Mouse (Mus musculus) kidney, adult 8-10 months (tissue): ENCODE measurements around the gene Rhoh.

Experiments used
- DNase-seq, 2 experiments: peaks; one replicate each; pipeline ENCODE4 v3.0.0; 2022

The Rhoh gene

DNA sequence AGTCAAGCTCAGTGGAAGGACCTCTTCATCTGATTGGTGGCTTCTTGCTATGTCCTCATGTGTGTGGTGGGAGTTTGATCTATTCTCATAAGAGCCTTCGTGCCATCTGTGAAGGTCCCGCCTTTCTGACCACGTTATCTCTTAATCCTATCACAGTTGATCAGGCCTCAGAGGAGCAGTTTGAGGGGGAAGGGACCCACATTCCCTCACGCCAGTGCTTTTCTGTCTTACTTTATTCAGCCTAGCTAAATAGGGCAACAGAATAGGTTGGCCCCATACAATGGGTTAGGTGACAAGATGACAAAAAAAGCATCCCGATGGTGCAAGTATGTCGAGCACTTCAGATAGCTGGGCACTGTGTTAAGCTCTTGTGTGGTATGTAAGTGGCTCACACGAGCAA, 34.8 kb downstream of the Rhoh start:
- DNase-seq, result no peak

- no peak for DNase-seq
These were observed 36.7 kb downstream of the Rhoh start for GRCm38 (mm10) chr5:65897731-65898130.

DNA sequence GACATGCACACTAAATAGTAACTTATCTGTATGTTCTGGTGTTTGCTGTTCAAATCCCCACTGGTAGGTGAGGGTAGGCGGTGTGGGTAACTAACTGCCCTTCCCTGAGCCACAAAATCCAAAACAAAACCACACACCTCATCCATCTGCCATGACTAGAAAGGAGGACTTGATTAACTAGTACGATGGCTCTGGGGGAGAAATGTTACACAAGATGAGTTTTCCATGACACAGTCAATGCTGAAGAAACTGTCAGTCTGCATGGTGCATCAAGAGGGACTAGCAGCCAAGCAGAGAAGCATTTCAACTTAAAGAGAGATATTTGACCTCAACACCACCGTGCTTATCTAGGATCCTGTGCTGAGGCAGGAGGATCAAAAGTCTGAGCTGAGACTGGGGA, 37.7 kb downstream of the Rhoh start:
- DNase-seq, result no peak

- DNase-seq, result no peak
These were observed 39.1 kb downstream of the Rhoh start for GRCm38 (mm10) chr5:65900113-65900512.

DNA sequence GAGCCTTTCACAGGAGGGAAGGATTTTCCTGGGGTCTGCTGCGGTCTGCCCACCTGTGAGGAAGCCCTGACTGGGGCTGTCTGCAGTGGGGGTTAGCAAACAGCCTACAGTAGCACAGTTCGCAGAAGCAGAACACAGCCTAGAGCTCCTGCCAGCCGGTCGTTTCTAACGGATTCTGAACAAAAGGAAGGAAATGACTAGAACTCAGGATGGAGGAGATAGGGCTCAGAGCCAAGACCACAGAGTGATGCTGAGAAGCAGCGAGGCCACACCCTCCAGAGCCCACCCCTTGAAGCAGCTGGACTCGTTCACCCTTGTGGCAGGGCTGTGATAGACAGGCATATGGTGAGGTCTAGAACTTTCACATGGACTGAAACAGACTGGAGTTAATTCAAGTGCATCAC, 39.9 kb downstream of the Rhoh start:
- DNase-seq, result no peak

- DNase-seq, result no peak
These were observed 40.9 kb downstream of the Rhoh start for GRCm38 (mm10) chr5:65901868-65902418.

DNA sequence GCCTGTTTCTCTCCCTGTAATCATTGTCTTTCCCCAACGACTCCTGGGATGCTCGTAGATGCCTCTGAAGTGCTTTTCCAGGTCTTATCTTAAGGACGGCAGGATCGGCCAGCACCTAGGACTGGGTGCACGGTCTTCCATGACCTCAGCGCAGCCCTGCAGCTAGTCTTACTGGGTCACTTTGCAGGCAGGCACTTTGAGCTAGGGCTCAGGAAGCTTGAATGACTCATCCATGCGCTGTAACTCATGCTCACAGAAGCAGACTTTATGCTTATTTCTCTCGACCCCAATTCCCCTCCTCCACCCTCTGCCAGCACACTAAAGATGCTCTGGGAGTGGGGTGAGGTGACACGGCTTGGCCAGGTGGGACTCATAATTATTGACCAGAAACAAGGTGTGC, 41.8 kb downstream of the Rhoh start:
- no peak for DNase-seq

- DNase-seq, result no peak
These were observed 43.5 kb downstream of the Rhoh start for GRCm38 (mm10) chr5:65904476-65904875.

GRCm38 (mm10) chr5:65908751-65909150, 47.7 kb downstream of the Rhoh start:
- DNase-seq, result no peak

DNA sequence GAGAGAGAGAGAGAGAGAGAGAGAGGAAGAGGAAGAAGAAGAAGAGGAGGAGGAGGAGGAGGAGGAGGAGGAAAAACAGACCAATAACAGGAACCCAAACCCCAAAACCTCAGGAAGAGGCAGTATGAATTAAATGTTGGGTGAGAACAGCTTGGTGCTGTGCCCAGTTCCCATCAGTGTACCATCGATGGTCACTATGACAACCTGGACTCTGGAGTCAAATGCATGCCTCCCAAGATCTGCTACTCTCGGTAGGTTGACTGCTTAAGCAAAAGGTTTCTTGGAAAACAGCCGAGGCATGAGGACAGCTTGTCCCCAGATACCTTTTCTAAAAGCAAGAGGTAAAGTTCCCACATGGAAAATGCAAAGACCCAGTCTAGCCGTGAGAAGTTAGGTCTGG, 48.3 kb downstream of the Rhoh start:
- DNase-seq, result no peak

DNA sequence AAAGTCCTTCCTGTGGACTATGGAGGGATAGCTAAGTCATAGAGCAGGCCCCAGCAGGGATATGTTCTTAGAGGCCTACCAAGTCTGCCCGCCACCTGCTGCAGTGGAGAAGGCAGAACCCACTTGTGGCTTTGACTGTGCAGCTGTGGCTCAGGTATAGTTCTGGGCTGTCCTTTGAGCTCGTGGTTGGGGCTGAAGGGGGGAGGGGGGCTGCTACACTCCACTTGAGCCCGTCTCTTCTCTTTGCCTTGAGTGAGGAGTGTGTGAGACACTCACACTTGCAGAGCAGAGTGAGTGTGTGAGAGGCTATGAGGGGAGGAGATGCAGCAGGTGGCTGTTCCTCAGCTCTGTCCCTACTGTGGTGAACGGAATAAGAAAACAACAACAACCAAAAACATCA, 49.4 kb downstream of the Rhoh start:
- no peak for DNase-seq

DNA sequence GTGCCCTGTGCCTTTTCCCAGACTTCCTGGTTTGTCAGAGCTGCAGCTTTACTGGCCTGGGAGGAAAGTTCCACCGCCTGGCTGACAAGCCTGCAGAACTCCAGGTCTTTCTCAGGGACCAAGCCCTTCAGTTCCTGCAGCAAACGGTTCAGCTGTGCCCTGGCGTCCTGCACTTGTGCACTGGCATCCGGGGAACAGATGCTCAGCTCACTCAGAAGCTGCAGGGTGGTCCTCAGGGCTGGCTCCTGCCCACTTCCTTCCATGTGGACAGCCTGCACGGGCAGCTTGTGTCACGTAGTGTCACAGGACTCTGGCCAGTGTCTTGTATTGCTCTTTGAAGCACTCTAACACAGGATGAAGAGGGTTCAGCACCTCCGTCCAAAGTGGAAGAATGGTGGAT, 50.7 kb downstream of the Rhoh start:
- no peak for DNase-seq

DNA sequence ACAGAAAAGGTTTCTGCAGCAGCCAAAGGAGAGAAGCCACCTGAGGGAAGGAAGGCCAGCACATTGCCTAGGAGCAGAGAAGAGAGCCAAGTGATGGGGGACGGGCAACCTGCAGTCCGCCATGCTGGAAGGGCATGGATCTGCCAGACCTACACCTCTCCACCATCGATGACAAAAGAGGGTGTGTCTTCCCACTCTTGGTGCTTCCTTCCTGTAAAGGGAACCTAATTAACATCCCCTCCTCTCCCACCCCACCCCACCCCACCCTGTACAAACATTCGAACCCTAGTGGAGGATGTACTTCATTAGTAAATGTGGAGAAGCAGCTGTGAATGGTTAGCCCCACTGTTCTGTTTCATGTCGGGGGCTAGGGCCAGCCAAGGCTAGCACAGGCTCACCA, 51.2 kb downstream of the Rhoh start:
- no peak for DNase-seq

GRCm38 (mm10) chr5:65913126-65913525, 52.1 kb downstream of the Rhoh start:
- no peak for DNase-seq

DNA sequence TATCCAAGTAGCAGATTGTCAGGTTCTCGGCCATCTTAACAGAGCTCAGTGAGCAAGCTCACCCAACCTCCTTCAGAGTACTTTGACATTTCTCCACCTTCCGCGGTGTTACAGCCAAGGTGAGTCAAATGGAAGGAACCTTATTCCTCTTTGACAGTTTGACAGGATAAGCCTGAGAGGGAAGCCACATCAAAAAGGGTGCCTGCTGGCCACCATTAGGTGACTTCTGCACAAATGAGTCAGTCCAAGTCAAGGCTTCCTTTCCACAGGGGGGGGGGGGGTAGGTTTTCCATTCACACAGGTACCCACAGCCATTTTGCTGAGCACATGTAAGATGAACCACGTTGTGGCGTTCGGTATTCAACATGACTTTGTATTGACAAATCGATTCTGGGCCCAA, 53.3 kb downstream of the Rhoh start:
- no peak for DNase-seq

DNA sequence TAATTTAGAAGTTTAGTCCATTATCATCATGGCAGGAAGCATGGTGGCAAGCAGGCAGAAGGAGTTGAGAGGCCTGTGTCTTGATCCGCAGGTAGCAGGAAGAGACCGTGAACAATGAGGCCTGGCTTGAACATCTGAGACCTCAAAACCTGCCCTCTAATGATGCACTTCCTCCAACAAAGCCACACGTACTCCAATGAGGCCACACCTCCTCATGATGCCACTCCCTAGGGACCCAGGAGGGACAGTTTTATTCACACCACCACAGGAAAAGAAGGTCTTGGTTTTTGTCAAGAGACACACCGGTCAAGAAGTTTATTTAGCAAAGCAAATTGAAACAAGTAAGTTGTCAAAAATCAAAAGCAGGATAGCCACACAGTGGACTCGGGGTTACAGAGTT, 55.9 kb downstream of the Rhoh start:
- no peak for DNase-seq

DNA sequence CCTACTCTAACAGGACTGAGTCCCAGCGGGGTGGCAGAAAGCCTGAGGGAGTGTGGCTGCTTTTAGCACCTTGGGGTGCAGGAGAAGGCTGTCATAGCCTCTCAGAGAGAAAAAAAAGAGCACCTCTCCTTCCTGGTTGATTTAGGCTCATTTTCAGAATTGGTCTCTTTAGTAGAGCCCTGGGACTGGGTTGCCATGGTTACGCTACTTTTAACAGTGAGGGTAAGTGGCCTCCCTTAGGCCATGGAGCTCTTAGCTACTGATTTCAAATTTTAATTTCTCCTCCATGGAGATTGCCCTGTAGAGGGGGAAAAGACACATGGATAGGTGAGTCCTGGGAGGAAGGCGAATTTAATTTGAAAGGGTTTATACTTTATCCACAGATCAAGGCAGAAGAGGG, 57.6 kb downstream of the Rhoh start:
- DNase-seq, result no peak

DNA sequence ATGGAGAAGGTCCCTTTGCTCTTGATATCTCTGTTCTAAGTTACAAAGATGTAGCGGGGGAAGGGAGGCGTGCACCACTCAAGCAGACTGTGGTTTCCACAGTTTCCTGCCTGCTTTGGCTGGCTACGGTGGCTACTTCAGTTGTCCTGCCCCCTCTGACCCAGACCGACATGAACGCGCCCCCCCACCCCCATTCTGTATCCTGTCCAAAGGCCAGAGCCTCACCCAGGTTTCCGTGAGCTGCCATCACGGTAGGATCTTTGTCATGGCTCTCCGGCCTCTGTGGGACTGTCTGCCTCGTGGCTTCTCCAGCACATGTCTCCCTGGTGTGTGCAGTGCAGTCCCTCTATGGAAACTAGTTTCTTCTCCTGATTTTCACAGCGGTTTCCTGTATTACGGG, 58.3 kb downstream of the Rhoh start:
- no peak for DNase-seq

- no peak for DNase-seq
These were observed 58.9 kb downstream of the Rhoh start for GRCm38 (mm10) chr5:65919904-65920303.

DNA sequence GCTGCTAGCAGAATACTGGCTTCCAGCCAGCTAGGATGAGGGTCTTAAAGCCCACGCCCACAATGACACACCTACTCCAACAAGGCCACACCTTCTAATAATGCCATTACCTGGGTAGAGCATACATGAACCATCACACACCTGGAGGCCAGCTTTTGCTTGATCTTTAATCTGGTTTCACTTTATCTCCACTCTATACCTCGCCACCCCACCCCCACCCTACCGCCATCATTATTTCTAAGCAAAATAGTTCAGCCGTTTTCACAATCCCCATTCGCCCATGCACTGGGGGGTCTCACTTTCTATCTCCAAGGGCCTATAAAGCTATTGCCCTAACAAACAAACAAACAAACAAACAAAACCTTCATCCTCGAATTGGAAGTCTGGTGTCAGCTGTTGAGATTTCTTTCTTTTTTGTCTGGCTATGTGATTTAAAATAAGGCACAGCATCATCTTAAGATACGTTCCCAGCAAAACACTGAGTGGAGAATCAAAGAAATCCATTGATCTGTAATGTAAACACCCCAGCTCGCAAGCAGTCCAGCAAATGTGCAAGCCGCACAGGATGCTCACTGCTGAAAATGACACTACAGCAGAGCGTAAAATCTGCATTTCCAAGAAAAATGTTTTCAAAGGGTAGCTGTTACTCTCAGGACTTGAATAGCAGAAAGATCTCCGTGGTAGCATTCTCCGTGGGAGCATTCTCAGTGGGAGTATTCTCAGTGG, 59.9 kb downstream of the Rhoh start:
- no peak for DNase-seq

- no peak for DNase-seq
These were observed 60.6 kb downstream of the Rhoh start for GRCm38 (mm10) chr5:65921477-65922138.

DNA sequence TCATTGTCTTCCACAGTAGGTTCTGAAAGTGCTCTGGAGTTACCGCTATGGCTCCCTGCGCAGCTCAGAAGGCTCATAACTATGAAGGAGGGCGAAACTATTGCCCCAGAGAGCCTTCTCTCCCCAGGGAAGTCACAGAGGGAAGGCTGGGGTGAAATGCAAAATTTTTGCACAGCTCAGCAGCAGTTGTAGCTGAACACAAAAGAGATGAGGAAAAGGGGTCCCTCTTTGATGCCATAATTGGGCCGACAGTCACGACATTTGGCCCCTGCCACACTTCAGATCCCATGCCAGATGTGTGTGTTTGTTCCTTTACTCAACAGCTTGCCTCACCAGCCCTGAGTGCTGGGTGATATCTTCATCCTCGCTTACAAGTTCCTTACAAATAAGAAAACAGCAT, 65.7 kb downstream of the Rhoh start:
- no peak for DNase-seq

GRCm38 (mm10) chr5:65929162-65929561, 68.1 kb downstream of the Rhoh start:
- no peak for DNase-seq

- peak; percentile 19 to 21 for DNase-seq
These were observed 69.2 kb downstream of the Rhoh start for GRCm38 (mm10) chr5:65930171-65930570.

- DNase-seq, result no peak
These were observed 72.2 kb downstream of the Rhoh start for GRCm38 (mm10) chr5:65933258-65933657.
